Mouse (Mus musculus) frontal cortex, postnatal 36 days (tissue): ENCODE results near the gene Pola1.

Experiments used
- DNase-seq, 2 experiments: peaks; one replicate each; pipeline ENCODE4 v3.0.0; 2022; ENCODE audit warnings: low spot score in 2 of 2

Pola1 gene

DNA sequence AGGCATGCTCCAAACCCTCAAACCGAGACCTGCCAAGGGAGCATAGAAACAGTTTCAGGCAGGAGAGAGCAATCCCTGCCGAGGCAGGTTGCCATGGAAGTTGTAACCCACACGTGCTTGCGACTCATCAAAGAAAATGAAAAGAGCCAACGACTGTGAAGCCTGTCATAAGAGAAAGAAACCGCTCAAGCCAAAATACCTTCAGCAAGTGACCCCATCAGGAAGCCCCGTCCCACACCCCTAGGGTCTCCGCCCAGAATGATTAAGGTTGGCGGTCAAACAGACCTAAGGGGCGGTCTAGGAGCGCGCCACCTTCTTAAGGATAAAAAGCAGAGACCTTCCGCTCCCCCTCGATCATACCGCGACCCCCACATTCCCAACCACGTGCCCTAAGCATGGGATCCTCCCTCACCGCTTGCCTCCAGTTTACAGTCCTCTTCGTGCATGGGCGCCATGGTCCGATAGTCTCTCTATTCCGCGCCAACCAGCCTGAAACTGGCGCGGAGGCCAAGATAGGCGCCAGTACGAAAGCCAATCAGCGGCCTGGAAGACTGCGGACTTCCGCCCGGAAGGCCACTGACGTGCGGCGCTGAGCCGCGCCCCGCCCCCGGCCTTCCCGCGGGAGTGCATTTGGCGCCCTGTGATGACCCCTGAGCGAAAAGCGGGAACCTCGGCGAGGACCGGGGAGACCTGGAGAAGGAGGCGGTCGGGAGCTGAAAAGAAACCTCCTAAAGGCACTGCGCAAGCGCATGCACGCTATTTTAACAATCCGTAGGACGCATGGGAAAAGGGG is at the start of gene Pola1:
Gene Pola1, minus strand, starts transcription at position 499 of the 793 bp plus-strand sequence.
- DNase-seq = peak; percentile 72 to 82

DNA sequence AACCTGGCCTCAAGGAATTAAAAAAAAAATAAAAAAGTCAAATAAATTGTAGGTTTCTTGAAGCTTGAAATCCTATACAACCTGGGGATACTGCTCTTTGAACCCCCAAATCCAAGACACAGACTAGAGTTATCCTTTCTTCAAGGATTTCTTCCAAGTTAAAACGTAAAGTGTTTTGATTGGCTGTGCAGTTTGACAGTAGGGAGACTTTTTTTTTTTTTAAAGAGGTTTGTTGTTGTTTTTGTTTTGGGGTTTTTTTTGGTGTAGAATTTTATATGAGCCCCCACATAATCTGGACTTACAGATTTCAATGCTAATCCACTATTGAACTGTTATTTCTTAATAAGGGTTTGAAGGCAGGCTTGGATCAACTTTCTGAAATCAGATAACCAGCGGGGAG is 44.3 kb upstream of the Pola1 start:
- no peak for DNase-seq

DNA sequence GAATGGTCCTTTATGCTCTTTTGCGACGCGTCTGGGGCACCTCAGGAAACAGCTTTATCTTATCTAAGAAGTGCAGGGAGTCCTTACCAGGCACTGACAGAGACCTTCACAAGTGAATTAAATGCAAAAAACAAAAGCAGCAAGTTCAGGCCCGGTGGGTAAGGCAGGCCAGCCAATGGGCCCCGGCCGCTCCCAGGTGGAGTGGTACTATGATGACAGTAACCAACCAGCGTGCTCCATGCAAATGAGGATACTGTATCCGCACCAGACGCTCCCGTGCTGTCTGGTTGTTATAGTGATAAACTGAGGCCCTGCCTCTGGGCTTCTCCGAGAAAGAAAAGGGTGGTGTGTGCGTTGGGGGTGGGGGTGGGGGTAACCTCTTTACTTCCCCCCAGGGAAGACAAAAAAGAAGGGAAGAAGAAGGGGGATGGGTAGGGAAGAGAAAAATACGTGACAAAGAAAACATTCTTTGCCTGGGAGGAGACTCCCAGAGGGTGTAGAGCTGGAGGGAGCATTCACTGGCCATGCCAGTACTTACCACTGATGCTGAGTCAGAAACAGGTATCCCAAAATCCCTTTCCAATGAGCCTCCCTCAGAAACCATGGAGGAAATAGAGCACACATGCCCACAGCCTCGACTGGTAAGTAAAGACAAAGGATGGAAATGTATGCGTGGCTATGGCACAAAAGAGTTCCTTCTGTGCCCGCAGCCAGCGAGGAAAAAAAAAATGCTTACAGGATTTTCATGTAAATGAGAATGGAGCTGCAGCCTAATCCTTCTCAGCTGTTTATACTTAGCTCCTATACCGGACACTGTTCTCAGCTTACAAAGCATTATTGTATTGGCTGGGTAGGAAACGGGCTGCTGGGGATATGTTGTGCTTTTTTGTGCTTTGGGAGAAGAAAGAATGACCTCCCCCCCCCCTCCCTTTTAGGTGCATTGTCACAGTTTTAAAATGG is 43.2 kb upstream of the Pola1 start:
- peak; percentile 36 to 72 for DNase-seq

DNA sequence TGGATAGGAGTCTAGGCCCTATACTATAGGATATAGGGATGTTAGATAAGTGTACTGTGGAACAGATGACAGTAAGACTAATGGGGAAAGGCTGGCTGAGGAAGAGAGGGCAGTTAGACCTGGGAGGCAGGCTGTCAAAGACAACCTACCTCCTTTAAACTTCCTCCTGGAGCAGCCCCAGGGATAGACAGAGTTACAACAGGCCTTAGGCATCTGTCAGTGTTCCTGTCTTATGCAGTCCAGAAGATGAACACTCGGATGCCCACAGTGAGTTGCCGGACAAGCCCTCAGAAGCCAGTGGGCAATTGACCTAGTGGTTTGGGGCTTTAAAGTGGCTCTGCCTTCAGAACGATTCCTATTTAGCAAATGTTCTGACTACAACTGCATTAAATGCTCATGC is 42.5 kb upstream of the Pola1 start:
- no peak for DNase-seq

DNA sequence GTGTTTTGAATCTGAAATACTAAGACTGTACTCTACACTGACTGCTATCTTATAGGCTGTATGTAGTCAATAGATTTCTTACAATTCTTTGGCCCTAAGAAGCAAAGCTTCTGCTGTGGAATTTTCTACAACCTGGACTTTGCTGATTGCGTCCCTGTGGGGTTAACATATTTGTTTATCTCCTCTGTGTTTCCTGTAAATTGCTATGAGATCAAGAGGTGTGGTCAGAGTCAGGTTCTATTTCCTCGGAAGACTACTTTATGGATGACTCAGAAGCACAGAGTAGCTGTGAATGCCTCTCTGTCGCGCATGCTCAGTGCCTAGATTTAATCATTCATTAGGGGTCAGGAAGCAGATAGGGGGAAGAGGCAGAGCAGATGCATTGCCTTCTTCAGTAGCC is 32.8 kb upstream of the Pola1 start:
- DNase-seq = no peak

DNA sequence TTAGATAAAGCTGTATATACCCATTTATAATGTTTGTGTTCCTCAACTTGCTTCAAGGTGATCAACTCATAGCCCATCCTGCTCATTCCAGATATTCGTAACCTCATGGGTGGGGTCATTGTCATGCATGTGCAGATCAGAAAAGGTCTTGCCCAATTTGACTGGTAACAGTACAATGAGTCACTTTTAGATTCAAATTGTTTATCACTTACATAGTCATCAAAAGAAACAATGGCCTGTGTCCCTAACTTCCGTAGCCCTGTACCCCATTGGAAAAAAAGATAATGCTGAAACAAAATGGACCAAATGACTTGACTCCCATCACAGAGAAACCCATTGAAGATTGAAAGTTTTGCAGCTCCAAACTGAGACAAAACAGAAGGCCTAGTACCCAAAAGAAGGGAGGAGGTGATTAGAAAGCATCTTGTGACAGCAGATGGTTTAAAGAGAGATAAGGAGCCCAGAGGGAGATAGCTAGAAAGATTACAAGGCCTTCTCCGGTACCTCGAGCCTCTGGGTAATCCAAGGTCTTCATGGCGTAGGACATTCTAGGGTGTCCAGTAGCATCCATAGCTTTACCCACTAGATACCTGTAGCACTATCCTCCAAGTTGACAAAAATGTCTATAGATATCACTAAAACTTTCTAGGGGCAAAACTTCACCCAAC is 32.1 kb upstream of the Pola1 start:
- no peak for DNase-seq

DNA sequence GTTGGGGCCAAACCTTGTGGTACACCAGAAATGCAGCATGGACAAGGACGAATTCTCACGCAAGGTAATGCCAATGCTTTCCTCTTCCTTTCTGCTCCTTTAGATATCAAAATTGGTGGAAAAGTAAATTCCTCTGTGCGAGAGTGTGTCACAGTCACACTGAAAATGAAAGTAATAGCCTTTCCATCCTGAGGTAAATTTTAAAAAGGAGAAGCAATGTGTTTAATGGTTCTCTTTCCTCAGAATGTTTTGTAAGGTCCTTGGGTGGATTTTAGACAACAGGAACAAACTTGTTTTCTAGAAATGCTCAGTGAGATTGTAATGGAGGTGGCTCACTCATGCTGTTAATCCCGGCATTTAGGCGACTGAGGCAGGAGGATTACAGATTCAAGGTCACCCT is 23.2 kb upstream of the Pola1 start:
- no peak for DNase-seq

DNA sequence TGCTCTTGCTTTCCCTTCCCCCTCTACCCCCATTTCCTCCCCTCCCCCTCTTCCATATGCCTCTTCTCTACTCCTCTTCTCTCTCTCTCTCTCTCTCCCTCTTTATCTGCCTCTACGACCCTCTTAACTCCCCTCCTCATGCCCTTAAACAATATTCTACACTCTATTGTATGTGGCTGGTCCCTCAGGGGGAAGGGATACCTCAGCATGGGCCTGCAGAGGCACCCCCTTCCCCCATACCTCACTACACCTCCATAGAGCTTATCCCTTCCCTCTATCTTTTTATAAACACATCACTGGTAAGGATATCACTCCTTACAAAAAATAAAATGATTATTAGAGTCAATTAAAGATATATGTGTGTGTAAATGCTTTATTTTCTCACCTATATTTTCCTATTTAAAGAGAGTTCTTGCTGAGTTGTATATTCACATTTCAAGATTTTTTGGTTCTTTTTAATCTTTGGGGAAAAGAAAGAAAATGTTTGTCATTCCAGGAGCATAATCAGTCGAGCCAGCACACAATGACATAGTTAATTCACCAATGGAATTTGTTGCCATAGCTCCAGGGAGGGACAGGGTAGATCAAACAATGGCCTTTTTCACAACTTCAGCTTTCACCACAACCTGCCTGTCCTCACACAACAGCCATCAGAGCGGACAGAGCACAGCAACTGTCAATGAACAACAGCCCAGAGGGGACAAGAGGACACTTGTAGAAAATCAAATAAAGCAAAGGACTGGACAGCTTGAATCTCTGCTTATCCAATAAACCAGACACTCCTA is 22.5 kb upstream of the Pola1 start, which contains the start of gene Pcyt1b:
Gene Pcyt1b, plus strand, starts transcription at position 646 of the 785 bp plus-strand sequence.
- DNase-seq = no peak

DNA sequence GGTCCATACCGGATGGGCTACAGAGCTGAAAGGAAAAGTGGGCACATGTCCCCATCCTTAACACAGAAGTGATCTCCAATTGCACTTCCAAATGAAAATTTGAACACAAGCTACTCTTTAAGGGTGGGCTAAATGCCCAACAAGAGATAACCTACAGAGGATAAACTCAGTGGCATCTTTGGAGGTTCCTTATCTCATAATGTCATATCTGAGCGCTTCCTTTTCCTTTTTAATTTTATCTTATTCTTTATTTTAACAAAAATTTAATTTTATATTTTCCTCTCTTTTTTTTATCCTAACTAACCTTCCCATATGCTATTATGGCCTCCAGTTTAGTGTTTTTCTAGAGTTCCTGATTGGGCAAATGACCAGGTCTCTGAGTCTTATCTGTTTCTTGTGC is 18.8 kb upstream of the Pola1 start:
- DNase-seq = no peak

DNA sequence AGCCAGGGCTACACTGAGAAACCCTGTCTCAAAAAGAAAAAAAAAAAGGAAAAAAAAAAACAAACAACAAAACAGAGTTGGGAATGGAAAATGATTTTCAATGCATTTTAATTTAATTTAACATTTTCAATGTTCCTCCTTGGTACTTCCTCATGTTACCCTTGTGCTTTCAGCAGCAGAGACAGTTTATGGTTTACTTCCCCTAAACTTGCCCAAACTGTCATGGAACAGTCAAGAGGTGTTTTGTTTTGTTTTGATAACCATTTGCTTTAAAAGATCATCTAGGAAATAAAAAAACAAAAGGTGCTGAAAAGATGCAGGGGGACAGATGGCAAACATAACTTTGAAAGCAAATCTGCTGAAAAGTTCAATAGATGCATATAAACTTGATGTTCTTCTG is 12.1 kb upstream of the Pola1 start:
- DNase-seq = no peak

DNA sequence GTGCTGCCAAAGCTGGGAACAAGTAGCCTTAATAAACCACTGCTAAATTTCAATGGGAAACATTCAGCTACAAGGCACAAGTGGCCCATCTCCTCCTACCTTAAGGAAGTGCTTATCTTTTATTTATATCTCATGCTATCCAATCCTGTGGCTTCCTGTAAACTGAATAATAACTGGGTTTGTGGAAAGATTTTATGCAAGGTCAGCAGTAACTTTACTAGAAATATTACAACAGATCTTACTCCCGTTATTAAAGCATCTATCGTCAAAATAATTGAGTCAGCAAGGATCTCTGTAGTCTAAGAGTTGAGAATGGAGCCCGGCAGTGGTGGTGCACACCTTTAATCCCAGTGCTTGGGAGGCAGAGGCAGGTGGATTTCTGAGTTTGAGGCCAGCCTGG is 11.6 kb upstream of the Pola1 start:
- no peak for DNase-seq

DNA sequence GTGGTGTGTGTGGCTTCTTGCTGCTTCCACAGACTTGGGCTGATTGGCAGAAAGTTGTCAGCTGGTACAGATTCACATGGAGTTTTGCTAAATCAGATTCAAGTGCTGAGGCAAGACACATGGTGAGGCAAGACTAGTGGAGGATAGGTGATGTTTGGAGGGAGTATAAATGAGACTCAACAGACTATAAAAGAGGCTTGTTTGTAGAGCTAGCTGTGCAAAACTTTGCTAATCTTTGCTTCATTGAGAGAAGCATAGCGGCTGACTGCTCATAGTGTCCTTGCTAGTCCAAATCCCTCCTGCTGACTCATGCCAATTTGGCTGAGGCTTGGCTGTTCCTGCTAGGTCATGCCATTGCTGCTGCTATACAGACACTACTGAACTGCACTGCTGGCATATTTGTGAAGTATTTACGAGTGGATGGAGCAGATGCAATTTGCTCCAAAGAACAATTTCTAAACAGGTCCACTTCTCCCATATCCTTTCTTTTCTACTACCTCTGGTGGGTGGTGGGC is 3.0 kb upstream of the Pola1 start:
- DNase-seq = no peak

DNA sequence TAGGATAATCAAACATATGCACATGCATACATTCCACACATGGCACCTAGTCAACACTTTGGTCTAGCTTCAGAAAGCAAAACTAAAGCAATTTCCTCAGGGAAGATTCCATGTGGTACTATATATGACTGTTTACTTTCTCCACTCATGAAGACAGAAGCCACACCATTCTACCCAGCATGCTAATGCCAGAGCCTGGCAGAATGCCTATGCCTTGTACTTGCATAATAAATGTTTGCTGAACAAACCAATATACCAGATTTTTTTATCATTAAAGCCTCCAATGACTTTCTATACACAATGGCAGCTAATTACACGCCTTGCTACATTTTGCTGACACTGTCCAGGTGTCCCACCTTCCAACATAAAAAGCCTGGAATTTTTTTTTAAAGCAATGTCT is 1.7 kb downstream of the Pola1 start:
- no peak for DNase-seq

DNA sequence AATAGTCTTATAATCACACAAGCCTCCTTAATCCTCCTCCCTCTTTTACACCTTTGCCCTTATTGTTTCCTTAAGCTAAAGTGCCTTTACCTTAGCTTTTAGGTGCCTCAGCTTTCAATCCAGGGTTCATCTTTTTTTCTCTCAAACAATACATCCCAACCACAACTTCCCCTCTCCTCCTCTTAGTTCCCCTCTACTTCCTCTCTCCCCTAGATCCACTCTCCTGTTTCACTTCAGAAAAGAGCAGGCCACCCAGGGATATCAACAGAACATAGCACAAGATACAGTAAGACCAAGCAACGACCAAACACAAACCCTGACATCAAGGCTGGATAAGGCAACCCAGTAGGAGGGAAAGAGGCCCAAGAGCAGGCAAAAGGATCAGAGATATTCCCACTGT is 29.7 kb downstream of the Pola1 start:
- no peak for DNase-seq

DNA sequence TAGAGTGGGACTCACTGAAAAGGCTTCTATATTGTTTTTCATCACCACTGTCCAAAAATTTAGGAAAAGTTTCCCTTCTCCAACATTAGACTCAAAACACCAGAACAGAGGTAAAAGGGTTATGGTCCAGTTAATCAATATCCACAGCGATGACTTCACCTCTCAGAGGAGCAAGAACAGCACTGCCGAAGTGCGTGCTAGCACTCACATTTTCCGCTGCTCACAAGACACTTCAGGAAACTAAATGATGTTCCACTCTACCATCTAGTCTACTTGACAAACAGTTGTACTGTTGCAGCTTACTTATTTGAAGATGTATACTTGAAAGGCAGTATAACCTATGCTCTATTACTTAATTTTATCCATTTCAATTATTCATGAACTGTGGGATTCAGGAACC is 37.7 kb downstream of the Pola1 start:
- DNase-seq = no peak

DNA sequence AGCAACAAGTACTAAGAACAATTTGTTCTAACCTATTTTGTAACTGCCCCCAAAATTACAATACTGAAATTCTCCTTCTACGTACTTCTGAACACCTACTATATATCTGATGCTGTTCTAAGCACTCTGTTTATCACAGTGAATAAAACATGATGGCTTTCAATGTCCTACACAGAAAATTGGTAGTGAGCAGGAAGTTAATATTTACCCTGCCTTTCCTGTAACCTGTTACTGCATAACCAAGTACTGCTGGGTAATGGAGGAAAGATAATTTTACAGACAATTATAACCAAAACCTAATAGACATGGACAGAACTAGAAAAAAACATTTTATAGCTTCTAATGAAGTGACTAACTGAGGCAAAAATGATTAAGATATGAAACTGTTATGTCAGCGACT is 51.0 kb downstream of the Pola1 start:
- DNase-seq = no peak

DNA sequence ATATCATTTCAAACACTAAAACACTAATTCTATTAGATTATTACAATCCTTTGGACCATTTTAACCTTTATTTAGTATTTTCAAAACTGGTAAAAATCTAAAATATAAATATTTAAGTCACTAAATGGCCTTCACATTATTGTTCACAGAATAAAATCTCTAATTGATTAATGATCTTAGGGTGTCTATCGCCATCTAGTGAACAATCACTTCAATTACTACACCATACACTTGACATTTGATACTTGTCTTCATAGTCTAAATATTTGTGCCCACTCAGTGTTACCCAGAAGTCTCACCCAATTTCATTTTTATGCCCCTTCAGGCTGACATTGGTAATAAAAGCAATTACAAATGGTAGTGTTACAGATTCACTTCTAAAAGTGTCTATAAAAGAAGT is 74.8 kb downstream of the Pola1 start:
- no peak for DNase-seq

DNA sequence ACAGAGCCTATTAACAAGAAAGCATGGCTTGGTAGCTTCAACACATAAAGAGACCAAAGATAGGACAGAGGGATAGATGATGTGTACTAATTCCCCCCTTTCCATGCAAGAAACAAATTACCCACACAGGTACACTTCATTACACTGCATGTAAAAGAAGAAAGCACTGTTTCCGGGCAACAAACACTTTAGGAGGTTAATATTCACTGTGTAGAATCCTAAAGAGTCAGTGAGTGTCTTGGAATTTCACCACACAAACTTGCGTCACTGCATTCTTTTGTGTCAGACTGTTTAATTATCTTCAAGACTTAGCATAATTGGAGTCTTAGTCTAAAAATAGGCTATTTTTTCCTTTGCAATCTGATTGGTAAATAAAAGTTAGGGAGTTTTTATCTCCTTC is 92.2 kb downstream of the Pola1 start:
- no peak for DNase-seq

DNA sequence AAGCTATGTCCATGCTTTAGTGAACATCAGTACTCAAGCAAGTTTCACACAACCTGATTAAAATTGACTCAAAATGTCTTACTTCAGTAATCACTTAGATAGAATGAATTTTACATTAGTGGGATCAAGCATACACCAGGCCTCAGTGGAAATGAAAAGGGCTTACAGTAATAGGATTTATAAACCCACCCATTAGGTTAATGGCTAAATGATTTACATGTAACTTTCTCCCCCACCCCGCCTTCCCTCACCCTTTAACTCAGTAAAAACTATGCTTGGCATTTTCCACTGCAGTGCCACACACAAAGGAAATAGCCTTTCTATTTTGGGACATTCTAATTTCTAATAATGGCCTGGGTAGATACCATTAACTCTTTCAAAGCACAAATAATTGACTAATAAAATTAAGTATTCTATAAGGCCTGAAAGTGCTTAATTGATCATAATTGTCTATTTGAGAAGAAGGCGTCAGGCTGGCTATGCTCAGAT is 129.0 kb downstream of the Pola1 start:
- DNase-seq = no peak

DNA sequence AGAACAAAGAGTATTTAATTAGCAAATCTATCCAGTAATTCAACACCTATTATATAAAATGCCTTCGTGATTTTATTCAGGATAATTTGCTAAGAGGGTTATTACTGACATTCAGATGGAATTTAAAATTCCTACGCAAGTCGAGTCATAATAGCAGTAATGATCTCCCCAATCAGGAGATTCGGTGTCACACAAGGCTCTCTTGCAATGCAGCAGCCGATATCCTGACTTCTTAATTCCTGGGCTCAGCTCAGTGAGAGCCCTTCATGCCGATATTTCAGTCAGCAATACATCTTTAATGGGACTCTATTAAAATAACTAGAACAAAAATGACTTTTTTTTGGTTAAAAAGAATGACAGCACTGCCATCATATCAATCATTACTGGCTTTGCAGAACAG is 134.4 kb downstream of the Pola1 start:
- no peak for DNase-seq

DNA sequence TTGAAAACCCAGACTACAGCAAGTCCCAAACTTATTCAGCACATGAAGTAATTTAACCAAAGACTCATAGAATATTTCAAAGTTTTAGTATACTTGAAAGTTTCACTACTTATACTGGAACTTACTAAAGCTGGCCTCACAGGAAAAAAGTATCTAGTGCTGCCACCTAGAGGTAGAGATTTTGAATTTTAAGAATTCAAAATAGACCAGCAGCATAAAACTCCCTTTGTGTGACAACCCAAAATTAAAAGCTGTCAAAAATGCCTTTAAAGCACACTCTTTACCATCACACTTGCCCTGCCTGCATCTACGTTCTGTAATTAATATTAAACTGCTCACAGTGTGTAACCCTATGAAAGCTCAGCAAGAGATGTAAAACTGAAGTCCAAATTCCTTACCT is 166.2 kb downstream of the Pola1 start:
- DNase-seq = no peak
